Mouse (Mus musculus) heart, adult 2 months (tissue): ENCODE results near the gene Slc6a6.

Experiments used
- CTCF ChIP-seq: fragments of 200-600 bp; IDR thresholded peaks from 2 replicates; pipeline ENCODE4 v1.8.1; 2022; ENCODE audit warnings: antibody characterized with exemption, mild to moderate bottlenecking, moderate library complexity
- POLR2A ChIP-seq: fragments of 200-500 bp; IDR thresholded peaks from 2 replicates; pipeline ENCODE4 v1.6.1; 2011; ENCODE audit warnings: mild to moderate bottlenecking, low read depth, low read length, control low read depth; ENCODE audit not compliant: insufficient read depth

- TF ChIP-seq POLR2A (no peak), CTCF (no peak)
Measured at GRCm38 (mm10) chr6:91662301-91662700, 21.6 kb upstream of the Slc6a6 start.
